In genomic region chr15:100873155-100873554, GRCm38 (mm10) we compare ENCODE assay signal across 8 mouse cellular contexts. TPM values are rescaled to one million over a fixed set of nuclear protein-coding genes. Genes with fewer than 3 reads are reported as not detected.
DNase-seq lines count a peak whose midpoint lies in the region; ATAC-seq and TF ChIP-seq lines count a peak whose summit lies in the region.

No protein-coding gene starts in this region.

- DNase-seq in ES-E14 (ENCODE audit: low read depth, low spot score) (peak; percentile 89), MN1 (ENCODE audit: low spot score) (no peak)
- DNase-seq in adrenal gland, postnatal 10 days, result peak; percentile 92
- peak; percentile 78 for DNase-seq in forebrain, embryonic 14.5 days (ENCODE audit: low spot score)
- DNase-seq in hindbrain, embryonic 14.5 days (ENCODE audit: low spot score), result peak; percentile 76
- DNase-seq in left cerebral cortex, postnatal 14 days (ENCODE audit: low spot score in 2 of 2), result peak; percentile 46 to 57
- DNase-seq in spleen, postnatal 10 days (ENCODE audit: low spot score in 2 of 2), result peak; percentile 18 to 76

- intact Hi-C loops in left cerebral cortex, postnatal 14 days (cut with DNase I), result loop anchor here (5.0 kb wide), 2 partner anchors 46 to 89 kb away; no protein-coding TSS in a partner anchor

- H3K4me3 ChIP-seq in ES-E14 (ENCODE audit: insufficient read depth in 1 of 2, low read depth in 1 of 2, low read length in 2 of 2, poor library complexity in 1 of 2, severe bottlenecking in 1 of 2), result no peak overlapping the region
- H3K4me3 ChIP-seq in forebrain, embryonic 14.5 days (ENCODE audit: low read depth, low read length), result peak overlapping the region; percentile 11; the same call in 1 of the 2 replicates
- peak overlapping the region; percentile 91 for H3K4me3 ChIP-seq in hindbrain, embryonic 14.5 days (replicated peaks; ENCODE audit: low read length)
- peak overlapping the region; percentile 92 for H3K4me3 ChIP-seq in midbrain, embryonic 13.5 days (replicated peaks)

- peak overlapping the region; percentile 83 for H3K4me2 ChIP-seq in forebrain, embryonic 14.5 days (ENCODE audit: low read length)
- peak overlapping the region; percentile 62 for H3K4me2 ChIP-seq in hindbrain, embryonic 14.5 days (replicated peaks)
- H3K4me2 ChIP-seq in midbrain, embryonic 13.5 days (replicated peaks), result peak overlapping the region; percentile 85

- no peak for ATAC-seq in forebrain, embryonic 14.5 days
- ATAC-seq in hindbrain, embryonic 14.5 days (ENCODE audit: low FRiP score), result no peak
- ATAC-seq in midbrain, embryonic 13.5 days, result no peak

- H3K27me3 ChIP-seq in forebrain, embryonic 14.5 days (replicated peaks; ENCODE audit: control insufficient read depth, insufficient read depth, low read length), result peaks cover 7% of the 10 kb centered on the region; the same call in 1 of the 2 replicates
- peaks cover 4% of the 10 kb centered on the region; the same call in 1 of the 2 replicates for H3K27me3 ChIP-seq in hindbrain, embryonic 14.5 days (ENCODE audit: control insufficient read depth, insufficient read depth, low read length)
- H3K27me3 ChIP-seq in midbrain, embryonic 13.5 days, result peaks cover 20% of the 10 kb centered on the region

- WGBS in forebrain, embryonic 14.5 days, result 5% methylated on average over 16 of the region's 16 CpGs
- WGBS in hindbrain, embryonic 14.5 days, result 3% methylated on average over 16 of the region's 16 CpGs
- WGBS in midbrain, embryonic 13.5 days, result 5% methylated on average over 16 of the region's 16 CpGs

- H3K27ac ChIP-seq in ES-E14 (ENCODE audit: insufficient read depth, low read depth, low read length, poor library complexity, severe bottlenecking), result no peak overlapping the region
- no peak overlapping the region for H3K27ac ChIP-seq in forebrain, embryonic 14.5 days (ENCODE audit: low read depth, low read length)
- no peak overlapping the region for H3K27ac ChIP-seq in hindbrain, embryonic 14.5 days
- no peak overlapping the region for H3K27ac ChIP-seq in midbrain, embryonic 13.5 days

- no peak overlapping the region for H3K9ac ChIP-seq in ES-E14 (ENCODE audit: insufficient read depth, low read depth, low read length, poor library complexity, severe bottlenecking)
- H3K9ac ChIP-seq in forebrain, embryonic 14.5 days (ENCODE audit: low read length), result no peak overlapping the region
- peak overlapping the region; percentile 94 for H3K9ac ChIP-seq in hindbrain, embryonic 14.5 days
- peak overlapping the region; percentile 52; the same call in 1 of the 2 replicates for H3K9ac ChIP-seq in midbrain, embryonic 13.5 days (replicated peaks)

- peaks cover 0 to 7% of the 10 kb centered on the region in 2 experiments; a peak in 1 of 4 replicates for H3K4me1 ChIP-seq in ES-E14 (ENCODE audit: control insufficient read depth in 2 of 2, insufficient read depth in 2 of 2, low read length in 2 of 2, poor library complexity in 1 of 2)
- peaks cover 10% of the 10 kb centered on the region for H3K4me1 ChIP-seq in forebrain, embryonic 14.5 days (ENCODE audit: control insufficient read depth, insufficient read depth, low read length)
- H3K4me1 ChIP-seq in hindbrain, embryonic 14.5 days (replicated peaks; ENCODE audit: control insufficient read depth, insufficient read depth, low read length), result peaks cover 31% of the 10 kb centered on the region
- H3K4me1 ChIP-seq in midbrain, embryonic 13.5 days (replicated peaks), result peaks cover 39% of the 10 kb centered on the region

- in situ Hi-C loops in ES-E14 (cut with MboI; ENCODE audit: low sequenced_read_pairs in 2 of 2, unreplicated experiment in 2 of 2), result no loop called here

- H3K9me3 ChIP-seq in ES-E14 (ENCODE audit: control insufficient read depth, insufficient read depth, low read depth, low read length), result no peaks in the 10 kb centered on the region
- H3K9me3 ChIP-seq in forebrain, embryonic 14.5 days (replicated peaks; ENCODE audit: control insufficient read depth, low read length), result no peaks in the 10 kb centered on the region
- H3K9me3 ChIP-seq in hindbrain, embryonic 14.5 days (ENCODE audit: control insufficient read depth, low read length), result no peaks in the 10 kb centered on the region
- no peaks in the 10 kb centered on the region for H3K9me3 ChIP-seq in midbrain, embryonic 13.5 days

- no peaks in the 10 kb centered on the region for H3K36me3 ChIP-seq in ES-E14 (ENCODE audit: control insufficient read depth, insufficient read depth, low read length, poor library complexity, severe bottlenecking)
- H3K36me3 ChIP-seq in forebrain, embryonic 14.5 days (ENCODE audit: control insufficient read depth, insufficient read depth, low read length), result no peaks in the 10 kb centered on the region
- no peaks in the 10 kb centered on the region for H3K36me3 ChIP-seq in hindbrain, embryonic 14.5 days (replicated peaks; ENCODE audit: control insufficient read depth, insufficient read depth)
- no peaks in the 10 kb centered on the region for H3K36me3 ChIP-seq in midbrain, embryonic 13.5 days

TF ChIP-seq in ES-E14, 5 proteins besides CTCF, POLR2A, EP300 and RAD21:
- TF ChIP-seq HCFC1 (IDR thresholded peaks at IDR 0.05; ENCODE audit: borderline replicate concordance, insufficient read depth, low read length), result no peak
- no peak for TF ChIP-seq MAFK (IDR thresholded peaks at IDR 0.05; ENCODE audit: insufficient read depth, low read depth, low read length)
- no peak for TF ChIP-seq CHD2 (IDR thresholded peaks at IDR 0.05; ENCODE audit: low read depth, low read length)
- no peak for TF ChIP-seq ZC3H11A (IDR thresholded peaks at IDR 0.05; ENCODE audit: borderline replicate concordance, low read depth, low read length)
- no peak for TF ChIP-seq ZNF384 (IDR thresholded peaks at IDR 0.05; ENCODE audit: low read depth, low read length)

RNA-seq across cellular contexts. Expression of gene Scn8a, which starts 3.5 kb away (rescaled TPM):
- total RNA-seq in ES-E14 (2012; rRNA removed), result 6.1 and 7.7 TPM in 2 replicates
- 1 to 10 TPM; 2.5 to 5.6 TPM for total RNA-seq in adrenal gland, postnatal 10 days (2021)
- polyA plus RNA-seq in forebrain, embryonic 14.5 days (2014; fragmentation: Nextera tagmentation; extraction: Ambion mirVana), result 6.8 and 12.5 TPM in 2 replicates
- 22.2 and 23.2 TPM in 2 replicates for polyA plus RNA-seq in hindbrain, embryonic 14.5 days (2014; fragmentation: Nextera tagmentation; extraction: Ambion mirVana)
- total RNA-seq in left cerebral cortex, postnatal 14 days (2021), result 100 to 1,000 TPM; 203 to 219 TPM
- polyA plus RNA-seq in midbrain, embryonic 13.5 days (2015; fragmentation: Nextera tagmentation; extraction: Ambion mirVana), result 20.2 and 23.0 TPM in 2 replicates

Comparison
In these comparisons a context has a peak if more than half of its experiments do, and no peak if none do; other contexts are left out.
1. H3K4me3 ChIP-seq: peak in forebrain, embryonic 14.5 days (single experiment), hindbrain, embryonic 14.5 days (single experiment) and midbrain, embryonic 13.5 days (single experiment); none in ES-E14 (0 of 2).
2. H3K9ac ChIP-seq: peak in hindbrain, embryonic 14.5 days (single experiment) and midbrain, embryonic 13.5 days (single experiment); none in ES-E14 (single experiment) and forebrain, embryonic 14.5 days (single experiment).
3. RNA of gene Scn8a, which starts 3.5 kb away (total RNA-seq): 203 to 219 TPM in left cerebral cortex, postnatal 14 days; 6.1 to 7.7 TPM in ES-E14 and 2.5 to 5.6 TPM in adrenal gland, postnatal 10 days; every median in the first group is over 10 times any median in the second.
4. Peak in every context shown above with its lines, with median percentiles within 50 percentile points of each other: H3K4me2 ChIP-seq.